Mouse (Mus musculus) layer of hippocampus, postnatal 14 days (tissue): ENCODE measurements at regions not wholly inside any gene's neighbourhood (a gene's known extent, or its start where the extent isn't known, plus 50 kb on each side); places are given as distances from the start of the nearest gene placed in this dataset.

Source experiments
- DNase-seq, 2 experiments: peaks; one replicate each; pipeline ENCODE4 v3.0.0; 2021 to 2022; ENCODE audit warnings: low spot score in 2 of 2, mixed read lengths in 1 of 2

- no peak for DNase-seq
Measured at GRCm38 (mm10) chr11:19227716-19228115, 208.9 kb upstream of the Meis1 start.

GRCm38 (mm10) chr11:19246390-19247114 is 227.8 kb upstream of the Meis1 start:
- DNase-seq = no peak

GRCm38 (mm10) chr11:19253605-19254004 is 234.8 kb upstream of the Meis1 start:
- no peak for DNase-seq

GRCm38 (mm10) chr11:19254183-19254582 is 235.4 kb upstream of the Meis1 start:
- DNase-seq = no peak

GRCm38 (mm10) chr11:19257549-19257948 is 238.8 kb upstream of the Meis1 start:
- no peak for DNase-seq

- DNase-seq = no peak
Measured at GRCm38 (mm10) chr11:19262832-19263231, 244.0 kb upstream of the Meis1 start.

GRCm38 (mm10) chr11:19264798-19265671 is 246.2 kb upstream of the Meis1 start:
- DNase-seq = no peak

GRCm38 (mm10) chr11:19265672-19265972 is 246.8 kb upstream of the Meis1 start:
- DNase-seq = no peak

GRCm38 (mm10) chr11:19290971-19291370 is 272.2 kb upstream of the Meis1 start:
- DNase-seq = no peak

- DNase-seq = no peak
Measured at GRCm38 (mm10) chr11:19299411-19299810, 280.6 kb upstream of the Meis1 start.

GRCm38 (mm10) chr11:19306687-19307086 is 287.9 kb upstream of the Meis1 start:
- DNase-seq = no peak

- DNase-seq = no peak
Measured at GRCm38 (mm10) chr11:19330685-19331239, 312.0 kb upstream of the Meis1 start.

GRCm38 (mm10) chr11:19332274-19332673 is 313.5 kb upstream of the Meis1 start:
- DNase-seq = no peak

- DNase-seq = no peak
Measured at GRCm38 (mm10) chr11:19332727-19333126, 313.9 kb upstream of the Meis1 start.

GRCm38 (mm10) chr11:19333908-19334487 is 315.2 kb upstream of the Meis1 start:
- DNase-seq = no peak

- DNase-seq = no peak
Measured at GRCm38 (mm10) chr11:19335384-19335783, 316.6 kb upstream of the Meis1 start.

GRCm38 (mm10) chr11:19339721-19340317 is 321.0 kb upstream of the Meis1 start:
- no peak for DNase-seq

GRCm38 (mm10) chr11:19340889-19341288 is 322.1 kb upstream of the Meis1 start:
- no peak for DNase-seq

- no peak for DNase-seq
Measured at GRCm38 (mm10) chr11:19341379-19341778, 322.6 kb upstream of the Meis1 start.

GRCm38 (mm10) chr11:19342803-19343202 is 324.0 kb upstream of the Meis1 start:
- DNase-seq = no peak

GRCm38 (mm10) chr11:19346276-19346826 is 327.6 kb upstream of the Meis1 start:
- no peak for DNase-seq
